Mouse (Mus musculus) heart, postnatal 0 days (tissue): ENCODE measurements around the gene Catsperg2.

Source experiments
- CTCF ChIP-seq: IDR thresholded peaks from 2 replicates; pipeline ENCODE4 v1.5.1; 2016; ENCODE audit warnings: antibody characterized with exemption, control low read depth, low read depth
- EP300 ChIP-seq: IDR thresholded peaks from 2 replicates; pipeline ENCODE4 v1.6.1; 2016; ENCODE audit warnings: antibody characterized with exemption, low read depth

DNA sequence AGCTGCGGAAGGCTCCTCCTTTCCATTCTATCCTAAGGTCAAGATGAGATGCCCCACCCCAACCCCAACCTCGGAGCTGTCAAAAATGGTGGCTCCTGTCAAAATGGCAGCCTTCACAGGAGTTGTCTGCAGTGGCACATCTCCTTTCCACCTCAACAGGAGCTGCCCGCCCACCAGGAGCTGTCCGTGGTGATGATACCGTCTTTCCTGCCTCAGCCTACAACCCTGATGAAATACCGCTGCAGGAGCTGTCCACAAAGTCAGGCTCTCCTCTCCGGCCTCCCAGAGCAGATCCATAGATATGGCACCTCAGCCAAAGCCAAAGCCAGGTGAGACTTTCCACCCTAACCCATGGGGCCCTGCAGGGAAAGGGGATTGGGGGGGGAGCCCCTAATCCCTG lies 37.9 kb upstream of the Catsperg2 start:
- TF ChIP-seq CTCF (no peak), EP300 (no peak)
